Mouse (Mus musculus): ENCODE results near the gene Cenpl. TPM values are rescaled to one million over a fixed set of nuclear protein-coding genes. Genes with fewer than 3 reads are reported as not detected.
"Not testable (repeated sequence)": the region's sequence is repeated elsewhere in the genome, so short reads cannot be mapped to it uniquely, and the experiment has no call there.

Cenpl gene
- 1 to 10 TPM; 1.2 to 1.8 TPM for total RNA-seq (2021)

- intact Hi-C loops (cut with DNase I) = loop anchor here (2.0 kb wide), 1 partner anchor 36 kb away; the partner anchor contains the start of gene Zbtb37
- peak; percentile 97 to 99 for DNase-seq (ENCODE audit: low spot score in 2 of 2)
These were observed at the start of gene Cenpl, which contains the start of gene Dars2 for GRCm38 (mm10) chr1:161070352-161071271. Gene Cenpl, plus strand, starts transcription at chr1:161070713. Gene Dars2, minus strand, starts transcription at chr1:161070658.

GRCm38 (mm10) chr1:161025410-161026210, 44.9 kb upstream of the Cenpl start:
- intact Hi-C loops (cut with DNase I) = no loop called here

GRCm38 (mm10) chr1:161027196-161027595, 43.3 kb upstream of the Cenpl start:
- no peak for DNase-seq (ENCODE audit: low spot score in 2 of 2)
- intact Hi-C loops (cut with DNase I) = no loop called here

More at GRCm38 (mm10) chr1:161025410-161026210, 44.9 kb upstream of the Cenpl start:
- DNase-seq (ENCODE audit: low spot score in 2 of 2) = no peak

- intact Hi-C loops (cut with DNase I) = not testable (repeated sequence)
These were observed 42.1 kb upstream of the Cenpl start for GRCm38 (mm10) chr1:161028427-161028826.

GRCm38 (mm10) chr1:161030058-161030457, 40.5 kb upstream of the Cenpl start:
- no peak for DNase-seq (ENCODE audit: low spot score in 2 of 2)
- intact Hi-C loops (cut with DNase I) = loop anchor here (5.0 to 10.0 kb wide), 2 partner anchors 63 to 285 kb away; no protein-coding TSS in a partner anchor

More at GRCm38 (mm10) chr1:161028427-161028826, 42.1 kb upstream of the Cenpl start:
- DNase-seq (ENCODE audit: low spot score in 2 of 2) = not testable (repeated sequence)

- DNase-seq (ENCODE audit: low spot score in 2 of 2) = no peak
- intact Hi-C loops (cut with DNase I) = loop anchor here (5.0 to 10.0 kb wide), 2 partner anchors 65 to 287 kb away; no protein-coding TSS in a partner anchor
These were observed 38.6 kb upstream of the Cenpl start for GRCm38 (mm10) chr1:161031881-161032280.

GRCm38 (mm10) chr1:161032345-161032744, 38.2 kb upstream of the Cenpl start:
- DNase-seq (ENCODE audit: low spot score in 2 of 2) = no peak
- intact Hi-C loops (cut with DNase I) = loop anchor here (5.0 to 10.0 kb wide), 2 partner anchors 65 to 288 kb away; no protein-coding TSS in a partner anchor

- DNase-seq (ENCODE audit: low spot score in 2 of 2) = no peak
- intact Hi-C loops (cut with DNase I) = loop anchor here (2.0 to 10.0 kb wide), 3 partner anchors 37 to 289 kb away; partner anchors contain the start of genes Cenpl and Dars2
These were observed 36.6 kb upstream of the Cenpl start for GRCm38 (mm10) chr1:161033856-161034434.

GRCm38 (mm10) chr1:161034435-161035280, 35.9 kb upstream of the Cenpl start, which contains the start of gene Zbtb37:
Gene Zbtb37, minus strand, starts transcription at chr1:161034849.
- intact Hi-C loops (cut with DNase I) = loop anchor here (2.0 to 10.0 kb wide), 3 partner anchors 36 to 290 kb away; partner anchors contain the start of genes Cenpl and Dars2
- peak; percentile 96 to 99 for DNase-seq (ENCODE audit: low spot score in 2 of 2)

- intact Hi-C loops (cut with DNase I) = loop anchor here (2.0 to 10.0 kb wide), 2 partner anchors 35 to 291 kb away; partner anchors contain the start of genes Cenpl and Dars2
- DNase-seq (ENCODE audit: low spot score in 2 of 2) = no peak
These were observed 35.2 kb upstream of the Cenpl start for GRCm38 (mm10) chr1:161035281-161035785.

GRCm38 (mm10) chr1:161035786-161036404, 34.6 kb upstream of the Cenpl start:
- no peak for DNase-seq (ENCODE audit: low spot score in 2 of 2)
- intact Hi-C loops (cut with DNase I) = loop anchor here (2.0 to 10.0 kb wide), 2 partner anchors 35 to 291 kb away; partner anchors contain the start of genes Cenpl and Dars2

- intact Hi-C loops (cut with DNase I) = loop anchor here (10.0 kb wide), 1 partner anchor 292 kb away; no protein-coding TSS in a partner anchor
- DNase-seq (ENCODE audit: low spot score in 2 of 2) = peak; percentile 25 to 29
These were observed 34.1 kb upstream of the Cenpl start for GRCm38 (mm10) chr1:161036411-161036841.

GRCm38 (mm10) chr1:161037026-161037425, 33.5 kb upstream of the Cenpl start:
- intact Hi-C loops (cut with DNase I) = loop anchor here (10.0 kb wide), 1 partner anchor 292 kb away; no protein-coding TSS in a partner anchor
- no peak for DNase-seq (ENCODE audit: low spot score in 2 of 2)

GRCm38 (mm10) chr1:161037599-161037998, 32.9 kb upstream of the Cenpl start:
- no peak for DNase-seq (ENCODE audit: low spot score in 2 of 2)
- intact Hi-C loops (cut with DNase I) = loop anchor here (10.0 kb wide), 1 partner anchor 293 kb away; no protein-coding TSS in a partner anchor

- DNase-seq (ENCODE audit: low spot score in 2 of 2) = no peak
- intact Hi-C loops (cut with DNase I) = loop anchor here (10.0 kb wide), 1 partner anchor 293 kb away; no protein-coding TSS in a partner anchor
These were observed 32.5 kb upstream of the Cenpl start for GRCm38 (mm10) chr1:161038004-161038403.

- intact Hi-C loops (cut with DNase I) = loop anchor here (10.0 kb wide), 1 partner anchor 294 kb away; no protein-coding TSS in a partner anchor
- DNase-seq (ENCODE audit: low spot score in 2 of 2) = no peak
These were observed 31.4 kb upstream of the Cenpl start for GRCm38 (mm10) chr1:161038968-161039721.

Data from left cerebral cortex, postnatal 25 days (tissue).